Mouse (Mus musculus) forebrain, embryonic 14.5 days (tissue): ENCODE data around the gene Dclre1a. TPM values are rescaled to one million over a fixed set of nuclear protein-coding genes. Genes with fewer than 3 reads are reported as not detected.

Source experiments
- ATAC-seq: fragments of 200-750 bp; cut with Nextera tagmentation; 2 replicates; pipeline ENCODE4 v1.8.0; 2017; ENCODE audit warnings: mild to moderate bottlenecking, moderate library complexity
- DNase-seq: peaks from one replicate; pipeline ENCODE4 v3.0.0-alpha.2; 2015; ENCODE audit warnings: low spot score
- H3K27ac ChIP-seq: fragments of 300-500 bp; sonication (generic); 2 replicates; pipeline ENCODE4 v1.5.1; 2014; ENCODE audit warnings: low read depth, mild to moderate bottlenecking, control low read depth, low read length, moderate library complexity
- H3K27me3 ChIP-seq: fragments of 300-500 bp; sonication (generic); replicated peaks from 2 replicates; pipeline ENCODE4 v1.6.1; 2014; ENCODE audit warnings: low read length, control low read depth, mixed read lengths; ENCODE audit not compliant: control insufficient read depth, insufficient read depth
- H3K36me3 ChIP-seq: fragments of 300-500 bp; sonication (generic); 2 replicates; pipeline ENCODE4 v1.6.1; 2014; ENCODE audit warnings: low read length, control low read depth; ENCODE audit not compliant: control insufficient read depth, insufficient read depth
- H3K4me1 ChIP-seq: fragments of 300-500 bp; sonication (generic); 2 replicates; pipeline ENCODE4 v1.6.1; 2014; ENCODE audit warnings: antibody characterized with exemption, low read length, control low read depth; ENCODE audit not compliant: control insufficient read depth, insufficient read depth
- H3K4me2 ChIP-seq: fragments of 300-500 bp; sonication (generic); 2 replicates; pipeline ENCODE4 v1.6.1; 2014; ENCODE audit warnings: mild to moderate bottlenecking, control low read depth, low read length
- H3K4me3 ChIP-seq: fragments of 300-500 bp; sonication (generic); 2 replicates; pipeline ENCODE4 v1.5.1; 2014; ENCODE audit warnings: low read depth, low read length, control low read depth
- H3K9ac ChIP-seq: fragments of 300-500 bp; sonication (generic); 2 replicates; pipeline ENCODE4 v1.6.1; 2014; ENCODE audit warnings: mild to moderate bottlenecking, low read length, control low read depth, moderate library complexity
- H3K9me3 ChIP-seq: fragments of 300-500 bp; sonication (generic); replicated peaks from 2 replicates; pipeline ENCODE4 v1.6.1; 2016; ENCODE audit warnings: low read length, control low read depth, mixed read lengths; ENCODE audit not compliant: control insufficient read depth
- WGBS: fragments of 180-500 bp; shearing (Covaris S2); extraction: QIAGEN DNeasy Blood & Tissue Kit; methylation state at CpG from one replicate; pipeline ENCODE4 v1.1.7; 2014; 5-methylcytosine and 5-hydroxymethylcytosine counted together
- polyA plus RNA-seq: library from polyadenylated mRNA; unstranded; fragments of >200 nt; fragmentation: Nextera tagmentation; extraction: Ambion mirVana; gene quantifications from 2 replicates; pipeline ENCODE4 v1.2.1, GENCODE M21; 2014

Gene Dclre1a
- 10.1 and 12.5 TPM in 2 replicates for polyA plus RNA-seq

DNA sequence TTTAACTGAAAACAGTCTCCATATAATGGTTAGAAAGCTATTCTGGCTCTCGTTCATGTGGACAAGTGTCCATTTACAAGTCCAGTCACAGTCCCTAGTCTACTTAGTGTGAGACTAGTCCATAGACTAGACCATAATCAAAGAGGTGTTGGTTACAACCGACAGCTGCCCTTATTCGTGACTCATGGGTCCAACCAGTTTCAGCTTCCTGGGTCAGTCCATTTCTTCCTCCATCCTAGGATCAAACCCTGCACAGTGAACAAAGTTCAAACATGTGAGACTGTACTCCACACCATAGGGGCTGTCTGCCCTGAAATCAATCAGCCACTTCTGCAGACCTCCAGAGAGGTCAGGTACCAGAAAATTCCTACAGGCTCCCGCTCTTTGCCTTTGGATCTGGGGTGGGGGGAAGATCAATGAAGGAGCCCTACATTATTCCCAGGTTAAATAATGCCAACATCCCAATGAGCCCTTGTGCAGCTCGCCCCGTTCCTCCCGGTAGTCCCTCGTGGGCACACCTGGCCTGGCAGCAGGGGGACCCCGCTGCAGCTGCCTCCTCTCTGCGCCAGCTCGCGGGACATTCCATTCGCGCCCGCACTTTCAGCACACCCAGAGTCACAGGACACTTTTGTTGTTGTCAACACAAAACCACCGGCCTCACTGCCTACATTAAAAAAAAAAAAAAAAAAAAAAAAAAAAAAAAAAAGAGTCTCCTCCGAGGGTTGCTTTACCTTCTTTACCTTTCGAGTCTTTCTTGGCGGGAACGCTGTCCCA is at the start of gene Dclre1a:
TSS of gene Dclre1a (minus strand) at position 767 of the 774 bp plus-strand sequence.
- peak within 1 kb of the TSS; percentile 80 for H3K4me2 ChIP-seq
- H3K4me1 ChIP-seq = peaks cover 19% of the 10 kb centered on the region
- H3K9me3 ChIP-seq = no peaks in the 10 kb centered on the region
- DNase-seq (peak; percentile 78), ATAC-seq (peak; percentile 83)
- H3K27me3 ChIP-seq = no peaks in the 10 kb centered on the region
- H3K36me3 ChIP-seq = peaks cover 18% of the 10 kb centered on the region
- WGBS = 9% methylated on average over 20 of the region's 20 CpGs
- H3K4me3 ChIP-seq = peak within 1 kb of the TSS; percentile 95
- H3K9ac ChIP-seq = peak within 1 kb of the TSS; percentile 98
- peak within 1 kb of the TSS; percentile 92 for H3K27ac ChIP-seq

DNA sequence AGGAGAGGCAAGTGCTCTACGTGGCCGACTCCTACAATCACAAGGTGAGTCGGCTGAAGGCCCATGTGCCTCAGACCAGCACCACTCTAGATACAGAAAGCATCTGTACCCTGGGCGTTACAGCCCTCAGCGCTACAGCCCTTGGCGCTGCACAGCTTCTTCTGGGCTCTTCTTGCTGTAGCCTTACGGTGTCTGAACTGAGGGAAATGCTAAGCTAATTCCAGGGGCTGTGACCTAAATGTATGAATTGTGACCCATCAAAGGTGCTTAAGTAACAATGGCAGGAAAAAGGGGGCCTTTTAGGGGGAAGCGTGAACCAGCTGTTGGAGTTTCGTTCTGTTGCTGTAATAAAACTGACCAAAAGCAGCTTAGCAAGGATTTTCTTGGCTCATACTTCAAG is 44.5 kb upstream of the Dclre1a start:
- no peak overlapping the region for H3K27ac ChIP-seq
- no peak for DNase-seq
- H3K27me3 ChIP-seq = no peaks in the 10 kb centered on the region
- peaks cover 81% of the 10 kb centered on the region for H3K36me3 ChIP-seq
- no peak for ATAC-seq
- no peak overlapping the region for H3K9ac ChIP-seq
- H3K4me1 ChIP-seq = no peaks in the 10 kb centered on the region
- 94% methylated on average over 9 of the region's 9 CpGs for WGBS
- no peak overlapping the region for H3K4me2 ChIP-seq
- no peaks in the 10 kb centered on the region for H3K9me3 ChIP-seq
- no peak overlapping the region for H3K4me3 ChIP-seq

DNA sequence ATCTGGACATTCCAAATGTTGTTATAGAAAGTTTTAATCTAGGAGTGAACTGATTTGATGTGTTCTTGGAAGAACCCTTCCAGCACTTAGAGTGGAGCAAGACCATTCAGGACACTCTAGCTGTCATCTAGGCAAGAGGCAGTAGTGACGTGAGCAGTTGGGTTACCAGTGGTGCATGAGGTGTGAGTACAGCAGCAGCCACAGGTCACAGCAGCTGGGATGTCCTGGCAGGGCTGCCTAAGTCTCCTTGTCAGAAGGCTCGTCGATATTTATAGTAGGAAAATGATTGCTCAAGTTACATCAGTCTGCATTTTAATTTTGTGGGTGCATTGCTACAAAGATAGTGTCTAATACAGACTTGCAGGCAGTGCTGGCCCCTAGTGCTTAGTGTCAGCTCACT is 42.2 kb upstream of the Dclre1a start:
- WGBS = 95% methylated on average over 3 of the region's 3 CpGs
- no peaks in the 10 kb centered on the region for H3K4me1 ChIP-seq
- peaks cover 67% of the 10 kb centered on the region for H3K36me3 ChIP-seq
- H3K27me3 ChIP-seq = no peaks in the 10 kb centered on the region
- H3K4me2 ChIP-seq = no peak overlapping the region
- ATAC-seq (no peak), DNase-seq (no peak)
- H3K9me3 ChIP-seq = no peaks in the 10 kb centered on the region
- H3K4me3 ChIP-seq = no peak overlapping the region
- H3K9ac ChIP-seq = no peak overlapping the region
- no peak overlapping the region for H3K27ac ChIP-seq

DNA sequence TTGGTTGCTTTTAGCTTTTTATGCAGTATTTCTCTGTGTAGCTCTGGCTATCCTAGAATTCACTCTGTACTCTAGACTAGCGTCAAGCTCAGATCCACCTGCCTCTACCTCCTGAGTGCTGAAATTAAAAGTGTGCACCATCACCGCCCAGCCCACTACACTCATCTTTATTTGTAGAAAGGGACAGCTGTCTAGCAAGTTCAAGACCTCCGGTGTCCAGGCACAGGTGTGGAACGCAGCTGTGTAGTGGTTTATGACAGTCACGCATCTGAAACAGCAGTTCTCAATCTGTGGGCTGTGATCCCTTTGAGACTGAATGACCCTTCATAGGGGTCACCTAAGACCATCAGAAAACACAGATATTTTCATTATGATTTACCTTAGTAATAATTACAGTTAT is 41.4 kb upstream of the Dclre1a start:
- Histone ChIP-seq H3K27ac (no peak overlapping the region), H3K4me2 (no peak overlapping the region), H3K9me3 (no peaks in the 10 kb centered on the region), H3K36me3 (peaks cover 59% of the 10 kb centered on the region), H3K4me3 (no peak overlapping the region), H3K9ac (no peak overlapping the region), H3K4me1 (no peaks in the 10 kb centered on the region), H3K27me3 (no peaks in the 10 kb centered on the region)
- DNase-seq (no peak), ATAC-seq (no peak)
- WGBS = 96% methylated on average over 5 of the region's 5 CpGs

DNA sequence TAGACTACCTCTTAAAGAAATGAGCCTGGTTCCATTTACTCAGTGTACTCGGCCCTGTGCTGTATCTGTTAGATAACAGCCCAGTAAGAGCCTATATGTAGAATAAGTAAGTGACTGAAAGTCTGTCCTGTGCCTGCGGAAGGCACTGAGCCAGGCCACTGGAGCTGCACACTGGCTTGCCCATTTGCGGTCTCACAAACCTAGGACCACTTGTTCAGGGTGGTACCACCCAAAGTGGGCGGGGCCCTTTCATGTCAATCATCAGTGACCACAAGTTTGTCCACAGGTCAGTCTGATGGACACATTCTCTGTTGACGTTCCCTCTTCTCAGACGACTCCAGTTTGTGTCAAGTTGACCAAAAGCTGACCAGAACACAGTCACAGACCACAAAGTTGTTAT is 41.0 kb upstream of the Dclre1a start:
- H3K36me3 ChIP-seq = peaks cover 58% of the 10 kb centered on the region
- no peak for ATAC-seq
- 93% methylated on average over 6 of the region's 6 CpGs for WGBS

DNA sequence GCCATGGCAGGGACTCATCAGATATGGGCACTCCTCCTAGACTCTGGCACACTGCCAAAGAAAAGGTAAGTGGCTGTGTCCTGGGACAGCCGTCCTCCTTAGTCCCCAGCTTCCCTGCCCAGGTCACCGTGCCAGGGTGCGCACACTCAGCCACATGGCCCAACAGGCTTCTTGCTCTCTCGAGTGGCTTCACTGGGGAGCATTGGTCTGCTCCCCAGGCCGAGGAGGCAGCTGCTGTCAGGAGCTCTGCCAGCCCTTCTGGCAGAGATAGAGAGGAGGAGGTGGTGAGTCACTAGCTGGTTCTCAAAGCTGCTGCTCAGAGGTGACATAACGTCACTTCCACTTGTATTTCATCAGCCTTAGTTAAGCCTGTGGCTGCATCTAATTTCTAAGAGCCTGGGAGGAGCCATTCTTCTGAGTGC is 40.2 kb upstream of the Dclre1a start:
- no peak for ATAC-seq
- H3K4me3 ChIP-seq = no peak overlapping the region
- no peaks in the 10 kb centered on the region for H3K4me1 ChIP-seq
- no peaks in the 10 kb centered on the region for H3K27me3 ChIP-seq
- H3K9ac ChIP-seq = no peak overlapping the region
- no peaks in the 10 kb centered on the region for H3K9me3 ChIP-seq
- H3K4me2 ChIP-seq = no peak overlapping the region
- H3K27ac ChIP-seq = no peak overlapping the region
- DNase-seq = peak; percentile 23
- 74% methylated on average over 6 of the region's 6 CpGs for WGBS
- H3K36me3 ChIP-seq = peaks cover 56% of the 10 kb centered on the region

More for the DNA sequence above, 41.0 kb upstream of the Dclre1a start:
- no peak overlapping the region for H3K4me3 ChIP-seq
- no peak overlapping the region for H3K27ac ChIP-seq
- no peak for DNase-seq
- H3K27me3 ChIP-seq = no peaks in the 10 kb centered on the region
- H3K9ac ChIP-seq = no peak overlapping the region
- no peaks in the 10 kb centered on the region for H3K4me1 ChIP-seq
- H3K4me2 ChIP-seq = no peak overlapping the region
- no peaks in the 10 kb centered on the region for H3K9me3 ChIP-seq

DNA sequence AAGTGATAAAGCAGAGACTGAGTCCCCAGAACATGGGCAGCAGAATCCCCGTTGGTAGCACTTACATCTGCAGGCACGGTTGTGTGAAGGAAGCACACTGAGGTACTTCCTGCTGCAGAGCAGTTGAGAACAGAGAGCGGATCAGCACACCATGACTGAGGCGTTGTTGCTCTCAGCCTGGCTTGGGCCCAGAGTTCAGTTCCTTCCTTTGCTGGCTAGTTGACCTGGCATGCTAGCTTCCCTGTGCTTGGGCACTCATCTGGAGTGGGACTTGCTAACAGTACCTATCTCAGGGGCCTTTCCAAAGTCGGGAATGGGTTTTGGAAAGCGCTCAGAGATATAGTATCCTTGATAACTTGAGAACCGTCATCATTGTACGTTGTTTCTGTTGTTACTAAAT is 38.3 kb upstream of the Dclre1a start:
- Histone ChIP-seq H3K27me3 (no peaks in the 10 kb centered on the region), H3K4me2 (no peak overlapping the region), H3K4me3 (no peak overlapping the region), H3K36me3 (peaks cover 48% of the 10 kb centered on the region), H3K4me1 (no peaks in the 10 kb centered on the region), H3K9ac (no peak overlapping the region), H3K9me3 (no peaks in the 10 kb centered on the region), H3K27ac (no peak overlapping the region)
- ATAC-seq (no peak), DNase-seq (no peak)
- WGBS = 88% methylated on average over 8 of the region's 8 CpGs

DNA sequence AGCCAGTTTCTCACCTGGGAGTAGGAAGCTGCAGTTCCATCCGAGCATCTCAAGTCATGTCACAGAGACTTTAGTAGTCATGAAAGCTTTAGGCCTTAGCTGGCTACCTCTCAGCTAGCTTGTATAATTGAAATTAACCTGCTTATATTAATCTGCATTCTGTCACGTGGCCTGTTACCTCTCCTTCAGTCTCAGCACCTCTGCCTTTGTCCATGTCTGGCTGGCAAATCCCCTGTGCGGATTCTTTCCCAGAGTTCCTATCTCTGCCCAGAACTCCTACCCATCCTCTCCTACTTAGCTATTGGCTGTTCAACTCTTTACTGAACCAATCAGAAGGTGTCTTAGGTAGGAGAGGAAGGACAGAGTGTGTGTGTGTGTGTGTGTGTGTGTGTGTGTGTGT is 36.3 kb upstream of the Dclre1a start:
- Histone ChIP-seq H3K4me1 (no peaks in the 10 kb centered on the region), H3K9ac (no peak overlapping the region), H3K4me2 (no peak overlapping the region), H3K36me3 (peaks cover 35% of the 10 kb centered on the region), H3K9me3 (no peaks in the 10 kb centered on the region), H3K27me3 (no peaks in the 10 kb centered on the region), H3K27ac (no peak overlapping the region), H3K4me3 (no peak overlapping the region)
- DNase-seq (no peak), ATAC-seq (no peak)
- WGBS = 82% methylated on average over 3 of the region's 3 CpGs

DNA sequence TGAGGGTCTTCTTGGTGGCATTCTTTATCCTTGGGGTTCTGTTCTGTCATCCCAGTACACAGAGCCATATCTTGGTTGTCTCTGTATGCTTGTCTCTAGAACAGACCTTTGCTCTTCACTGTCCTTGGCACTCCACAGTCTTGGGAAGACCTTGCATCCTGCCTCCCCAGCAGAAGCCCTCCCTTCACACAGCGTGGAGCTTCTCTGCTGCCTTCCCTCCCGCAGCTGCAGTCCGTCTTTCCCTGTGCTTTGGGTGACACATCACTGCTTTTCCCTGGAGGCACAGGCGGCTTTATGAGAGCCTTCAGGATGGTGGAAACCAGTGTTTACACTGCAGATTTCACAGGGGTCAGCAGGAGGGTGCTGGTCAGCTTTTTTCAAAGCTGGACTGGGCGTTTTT is 35.8 kb upstream of the Dclre1a start:
- Histone ChIP-seq H3K4me3 (no peak overlapping the region), H3K4me1 (no peaks in the 10 kb centered on the region), H3K27me3 (no peaks in the 10 kb centered on the region), H3K4me2 (no peak overlapping the region), H3K9ac (no peak overlapping the region), H3K36me3 (peaks cover 30% of the 10 kb centered on the region), H3K27ac (no peak overlapping the region), H3K9me3 (no peaks in the 10 kb centered on the region)
- DNase-seq (no peak), ATAC-seq (no peak)
- WGBS = 79% methylated on average over 5 of the region's 5 CpGs
